Mouse (Mus musculus): ENCODE measurements around the gene Ciao2a.

- TF ChIP-seq POLR2A (IDR thresholded peaks at IDR 0.05; ENCODE audit: insufficient read depth, low read length) (no peak), CTCF (IDR thresholded peaks at IDR 0.05; ENCODE audit: low read depth, low read length) (no peak)
Observed at GRCm38 (mm10) chr9:66181826-66182678, 55.6 kb downstream of the Ciao2a start.

Data from ES-Bruce4 (cell line).